Mouse (Mus musculus): Measurements from ENCODE around the gene Olfr843. TPM values are rescaled to one million over a fixed set of nuclear protein-coding genes. Genes with fewer than 3 reads are reported as not detected.

Gene Olfr843
- not detected in 2 replicates for polyA plus RNA-seq (2012; rRNA removed)

DNA sequence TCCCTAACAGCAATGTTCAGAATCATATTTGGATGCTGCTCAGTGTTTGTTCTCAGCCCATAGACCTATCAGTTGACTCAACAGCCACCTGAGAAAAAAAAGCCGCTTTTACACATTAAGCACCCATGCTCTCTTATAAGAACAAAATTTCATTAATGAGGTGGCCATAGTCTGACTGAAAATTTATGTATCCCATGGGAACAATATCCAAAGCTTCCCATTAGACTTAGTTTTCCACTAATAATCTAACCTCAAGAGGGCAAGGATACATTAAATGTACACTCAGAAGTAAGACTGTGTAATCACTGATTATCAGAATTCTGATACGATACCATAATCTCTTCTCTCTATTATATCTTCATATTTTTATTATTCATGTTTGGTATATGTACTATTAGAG lies at the start of gene Olfr843:
Gene Olfr843, minus strand, starts transcription at position 101 of the 400 bp plus-strand sequence.
- Histone ChIP-seq H3K4me3 (replicated peaks; ENCODE audit: extremely low read depth, low read depth, low read length) (no peak within 1 kb of the TSS), H3K4me1 (ENCODE audit: control insufficient read depth, insufficient read depth, low read length) (no peaks in the 10 kb centered on the region)
- no peak for DNase-seq
- 81% methylated on average over 2 of the region's 2 CpGs for WGBS
- TF ChIP-seq POLR2A (IDR thresholded peaks at IDR 0.05; ENCODE audit: borderline replicate concordance, extremely low read depth, low read depth, low read length) (no peak), CTCF (IDR thresholded peaks at IDR 0.05; ENCODE audit: insufficient read depth, low read length) (no peak)

Other genes starting within 250 kb of the Olfr843 start
- gene Olfr835, start 219.3 kb downstream of the Olfr843 start, polyA plus RNA-seq (2012; rRNA removed), result not detected in 2 replicates
- gene Olfr836, start 131.6 kb downstream of the Olfr843 start, polyA plus RNA-seq (2012; rRNA removed), result not detected in 2 replicates
- gene Olfr837, start 115.7 kb downstream of the Olfr843 start, polyA plus RNA-seq (2012; rRNA removed), result not detected in 2 replicates
- not detected in 2 replicates for gene Olfr839-ps1, start 74.7 kb downstream of the Olfr843 start, polyA plus RNA-seq (2012; rRNA removed)
- not detected in 2 replicates for gene Olfr844, start 64.4 kb upstream of the Olfr843 start, polyA plus RNA-seq (2012; rRNA removed)
- not detected in 2 replicates for gene Olfr845, start 84.5 kb upstream of the Olfr843 start, polyA plus RNA-seq (2012; rRNA removed)
- not detected in 2 replicates for gene Olfr846, start 112.0 kb upstream of the Olfr843 start, polyA plus RNA-seq (2012; rRNA removed)
- gene Olfr847, start 126.7 kb upstream of the Olfr843 start, polyA plus RNA-seq (2012; rRNA removed), result not detected in 2 replicates
- not detected in 2 replicates for gene Olfr849, start 188.3 kb upstream of the Olfr843 start, polyA plus RNA-seq (2012; rRNA removed)
- not detected in 2 replicates for gene Olfr850, start 226.3 kb upstream of the Olfr843 start, polyA plus RNA-seq (2012; rRNA removed)
- not detected in 2 replicates for gene Olfr851, start 241.3 kb upstream of the Olfr843 start, polyA plus RNA-seq (2012; rRNA removed)

Measured in lung, adult 2 months (tissue).